Mouse (Mus musculus): Measurements from ENCODE around the gene Col5a2.

GRCm38 (mm10) chr1:45472751-45473150 is 30.3 kb downstream of the Col5a2 start:
- no peak for TF ChIP-seq CTCF (IDR thresholded peaks at IDR 0.05; ENCODE audit: low read depth, low read length)
- no peak for TF ChIP-seq EP300 (IDR thresholded peaks at IDR 0.05; ENCODE audit: insufficient read depth, low read depth, low read length)
- TF ChIP-seq POLR2A (IDR thresholded peaks at IDR 0.05; ENCODE audit: insufficient read depth, low read length) = no peak
